8 mouse cellular contexts compared by ENCODE assay signal in the genomic region with DNA sequence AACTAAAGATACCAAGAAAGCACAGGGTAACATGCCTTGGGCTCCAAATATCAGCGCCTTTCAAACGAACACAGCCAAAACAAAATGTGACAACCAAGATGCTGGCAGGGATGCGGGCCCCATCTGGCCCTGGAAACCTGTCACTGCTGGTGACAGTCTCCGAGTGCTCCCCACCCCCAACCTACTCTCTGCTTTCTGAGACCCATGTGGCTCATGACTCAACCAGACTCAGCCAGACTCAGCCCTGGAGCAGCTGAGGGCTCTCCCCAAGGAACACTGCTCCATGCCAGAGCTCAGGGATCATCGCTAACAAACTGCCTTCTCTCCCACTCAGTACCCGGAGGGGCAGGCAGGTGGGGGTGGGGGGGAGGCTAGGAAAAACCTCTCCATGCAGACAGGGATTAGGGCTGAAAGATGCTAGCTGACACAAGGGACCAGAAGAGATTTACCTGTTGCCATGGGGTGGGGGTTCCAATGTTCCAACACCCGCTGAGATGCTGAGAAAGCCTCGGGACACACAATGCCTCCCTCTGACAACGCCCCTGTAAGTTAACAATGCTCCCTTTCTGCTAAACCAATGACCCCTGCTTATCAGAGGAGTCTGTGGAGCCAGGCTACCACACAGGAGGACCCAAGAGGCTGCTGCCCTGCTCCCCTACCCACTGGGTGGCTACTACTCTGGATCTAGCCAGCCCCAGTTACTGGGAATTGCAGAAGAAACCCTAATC.
DNase-seq lines count a peak whose midpoint lies in the region; ATAC-seq and TF ChIP-seq lines count a peak whose summit lies in the region.
"Had no signal": no experiment of that assay in that cellular context is flagged by ENCODE, and none has a peak within 500 bp of the region (broad histone marks: within the 10 kb centered on the region; RNA-seq: fewer than 3 reads in every experiment).

No protein-coding gene starts in this region.

- no peaks in the 10 kb centered on the region for H3K9me3 ChIP-seq in embryonic facial prominence, embryonic 14.5 days (ENCODE audit: control insufficient read depth, low read length)
- no peaks in the 10 kb centered on the region for H3K9me3 ChIP-seq in neural tube, embryonic 14.5 days (ENCODE audit: control insufficient read depth, low read length)

- peak; percentile 81 for ATAC-seq in embryonic facial prominence, embryonic 14.5 days (ENCODE audit: low read depth)
- ATAC-seq in neural tube, embryonic 14.5 days (ENCODE audit: low read depth): peak; percentile 68

- 31% methylated on average over 9 of the region's 9 CpGs for WGBS in embryonic facial prominence, embryonic 14.5 days
- 23% methylated on average over 9 of the region's 9 CpGs for WGBS in neural tube, embryonic 14.5 days
- 70% methylated on average over 9 of the region's 9 CpGs for WGBS in lung, adult 2 months

- no peak overlapping the region for H3K27ac ChIP-seq in embryonic facial prominence, embryonic 14.5 days (replicated peaks; ENCODE audit: low read depth, low read length)
- no peak overlapping the region; the same call in 1 of the 2 replicates for H3K27ac ChIP-seq in neural tube, embryonic 14.5 days (ENCODE audit: low read depth, low read length)

- no peaks in the 10 kb centered on the region for H3K27me3 ChIP-seq in embryonic facial prominence, embryonic 14.5 days (replicated peaks; ENCODE audit: control insufficient read depth, insufficient read depth, low read length)
- H3K27me3 ChIP-seq in neural tube, embryonic 14.5 days (ENCODE audit: control insufficient read depth, insufficient read depth, low read length): no peaks in the 10 kb centered on the region

- no peaks in the 10 kb centered on the region for H3K36me3 ChIP-seq in embryonic facial prominence, embryonic 14.5 days (ENCODE audit: control insufficient read depth, insufficient read depth, low read length)
- no peaks in the 10 kb centered on the region for H3K36me3 ChIP-seq in neural tube, embryonic 14.5 days (ENCODE audit: control insufficient read depth, insufficient read depth, low read length)

- DNase-seq in 3T3-L1 (ENCODE audit: low read depth, low spot score) (peak; percentile 77), NIH3T3 (ENCODE audit: low read depth) (peak; percentile 76)
- DNase-seq in embryonic facial prominence, embryonic 14.5 days (ENCODE audit: low spot score): peak; percentile 69
- peak; percentile 83 to 84 for DNase-seq in layer of hippocampus, adult 8-10 months (ENCODE audit: low spot score in 2 of 2)
- DNase-seq in lung, adult 2 months: no peak
- no peak for DNase-seq in gastrocnemius, adult 18-20 months (ENCODE audit: low spot score)
- DNase-seq: lung, embryonic 14.5 days had no signal

- H3K4me2 ChIP-seq in embryonic facial prominence, embryonic 14.5 days (ENCODE audit: low read depth, low read length): no peak overlapping the region
- no peak overlapping the region for H3K4me2 ChIP-seq in neural tube, embryonic 14.5 days (ENCODE audit: low read depth, low read length)
- H3K4me2 ChIP-seq: lung, embryonic 14.5 days had no signal

- H3K4me3 ChIP-seq in embryonic facial prominence, embryonic 14.5 days (ENCODE audit: low read depth, low read length): no peak overlapping the region
- H3K4me3 ChIP-seq in neural tube, embryonic 14.5 days (ENCODE audit: low read depth, low read length): no peak overlapping the region
- H3K4me3 ChIP-seq in lung, adult 2 months (replicated peaks; ENCODE audit: extremely low read depth, low read depth, low read length): no peak overlapping the region

- no peak for TF ChIP-seq CTCF in lung, adult 2 months (IDR thresholded peaks at IDR 0.05; ENCODE audit: insufficient read depth, low read length)

- peaks cover 7% of the 10 kb centered on the region for H3K4me1 ChIP-seq in embryonic facial prominence, embryonic 14.5 days (ENCODE audit: control insufficient read depth, insufficient read depth, low read length)
- H3K4me1 ChIP-seq in neural tube, embryonic 14.5 days (ENCODE audit: control insufficient read depth, insufficient read depth, low read length): 0 out of 2 replicates have a peak, but pooled peaks cover 10% of the 10 kb centered on the region
- H3K4me1 ChIP-seq in lung, adult 2 months (ENCODE audit: control insufficient read depth, insufficient read depth, low read length): peaks cover 21% of the 10 kb centered on the region

- H3K9ac ChIP-seq in embryonic facial prominence, embryonic 14.5 days (ENCODE audit: low read depth, low read length): no peak overlapping the region
- H3K9ac ChIP-seq in neural tube, embryonic 14.5 days (replicated peaks; ENCODE audit: low read depth, low read length): no peak overlapping the region
- H3K9ac ChIP-seq: lung, embryonic 14.5 days had no signal

- TF ChIP-seq POLR2A in lung, adult 2 months (IDR thresholded peaks at IDR 0.05; ENCODE audit: borderline replicate concordance, extremely low read depth, low read depth, low read length): no peak

Comparison
In these comparisons a context has a peak if more than half of its experiments do, and no peak if none do; other contexts are left out.
1. DNase-seq: peak in 3T3-L1 (single experiment), NIH3T3 (single experiment), embryonic facial prominence, embryonic 14.5 days (single experiment) and layer of hippocampus, adult 8-10 months (2 of 2); none in lung, adult 2 months (single experiment) and gastrocnemius, adult 18-20 months (single experiment).